Mouse (Mus musculus) Muller cell, postnatal 12 days (primary cell): Measurements from ENCODE around the gene Trpc5os.

Experiments used
- DNase-seq: peaks from one replicate; pipeline ENCODE4 v3.0.0-alpha.2; 2015; ENCODE audit errors: inconsistent ontology term

The Trpc5os gene

DNA sequence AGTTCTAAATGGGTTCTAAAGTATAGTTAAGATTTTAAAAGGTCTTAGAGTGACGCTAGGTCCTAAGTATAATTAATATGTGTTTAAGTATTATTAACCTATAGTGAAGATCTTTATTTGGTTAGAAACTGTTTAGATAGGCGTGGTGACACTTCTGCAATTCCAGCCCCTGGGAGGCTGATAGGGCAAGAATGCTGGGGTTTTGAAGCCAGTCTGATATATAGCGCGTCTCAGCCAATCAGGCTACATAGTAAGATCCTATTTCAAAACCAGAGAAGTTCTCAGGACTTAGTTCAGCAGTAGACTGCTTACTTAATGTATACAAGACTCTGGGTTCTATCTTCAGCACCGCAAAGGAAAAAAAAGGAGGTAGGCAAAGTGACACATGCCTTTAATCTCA lies at the start of gene Trpc5os:
Gene Trpc5os (plus strand): TSS at position 301 of the 400 bp plus-strand sequence.
- no peak for DNase-seq

DNA sequence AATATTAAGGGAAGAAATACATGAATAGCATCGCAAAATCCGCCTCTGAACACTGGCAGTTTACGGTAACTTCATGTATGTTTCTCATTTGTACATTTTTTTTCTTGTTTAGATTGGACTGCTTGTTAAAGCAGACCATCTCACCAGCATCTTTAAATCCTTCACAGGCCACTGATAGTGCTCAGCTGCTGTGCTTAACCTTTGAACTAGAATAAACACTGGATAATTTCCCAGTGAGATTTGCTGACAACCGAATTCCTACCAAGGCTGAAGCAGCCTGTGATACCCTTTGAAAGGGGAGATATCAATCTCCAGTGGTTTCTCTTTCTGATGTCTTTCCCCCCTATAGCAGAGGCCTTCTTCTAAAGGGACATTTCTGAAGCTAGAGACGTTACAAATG lies 48.3 kb upstream of the Trpc5os start:
- DNase-seq: no peak

DNA sequence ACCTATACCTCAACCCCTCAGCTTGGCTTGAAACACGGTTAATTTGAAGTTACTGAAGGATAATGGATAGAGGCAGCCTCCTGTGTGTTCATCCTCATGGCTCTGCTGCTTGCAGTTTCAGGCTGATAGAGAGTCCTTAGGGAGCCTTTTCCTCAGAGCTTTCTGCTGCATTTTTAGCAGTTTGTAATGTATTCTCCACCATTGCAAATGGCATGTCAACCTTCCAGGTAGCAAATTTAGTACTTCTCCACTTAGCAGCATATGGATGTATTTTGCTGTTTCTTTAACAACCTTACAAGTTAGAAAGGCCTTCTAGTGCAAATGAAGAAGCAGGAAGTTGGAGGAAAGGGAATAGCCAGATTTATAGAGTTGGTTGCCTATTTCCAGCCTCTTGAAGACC lies 36.1 kb upstream of the Trpc5os start:
- DNase-seq: no peak

DNA sequence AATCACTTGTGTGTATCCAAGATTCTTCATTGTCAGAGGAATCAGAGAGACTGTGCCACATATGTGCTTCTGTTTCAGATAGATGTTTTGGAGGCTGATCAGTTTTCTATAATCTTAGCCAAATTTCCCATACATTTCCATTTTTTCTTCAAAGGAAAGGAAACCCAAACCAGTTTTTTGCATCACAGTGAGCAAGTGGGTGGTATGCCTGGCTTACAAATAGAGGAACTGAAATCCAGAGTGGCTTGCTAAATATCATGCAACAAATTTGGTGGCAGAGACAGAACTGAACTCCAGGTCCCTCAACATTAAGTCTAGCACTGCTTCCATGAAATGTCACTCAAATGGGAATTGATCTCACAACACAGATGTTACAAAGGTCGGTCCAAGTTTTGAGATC lies 35.3 kb upstream of the Trpc5os start:
- DNase-seq: no peak

DNA sequence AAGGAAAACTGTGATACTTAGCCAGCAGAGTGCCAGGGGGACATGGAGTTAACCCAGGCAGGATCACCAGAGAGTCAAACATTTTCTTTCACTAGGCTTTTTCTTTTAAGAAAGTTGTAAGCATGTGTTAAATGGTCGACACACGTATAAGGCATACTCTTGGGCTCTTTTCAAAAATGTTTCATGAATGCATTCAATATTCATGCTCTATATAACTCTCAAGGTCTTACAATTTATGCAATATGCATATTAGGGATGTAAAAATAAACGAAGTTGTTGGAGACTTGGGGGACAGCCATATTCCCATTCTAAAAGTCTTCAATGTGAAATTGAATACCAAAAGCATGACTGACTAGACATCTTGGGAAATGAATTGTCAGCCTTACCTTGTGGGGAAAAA lies 32.5 kb upstream of the Trpc5os start:
- DNase-seq: no peak

DNA sequence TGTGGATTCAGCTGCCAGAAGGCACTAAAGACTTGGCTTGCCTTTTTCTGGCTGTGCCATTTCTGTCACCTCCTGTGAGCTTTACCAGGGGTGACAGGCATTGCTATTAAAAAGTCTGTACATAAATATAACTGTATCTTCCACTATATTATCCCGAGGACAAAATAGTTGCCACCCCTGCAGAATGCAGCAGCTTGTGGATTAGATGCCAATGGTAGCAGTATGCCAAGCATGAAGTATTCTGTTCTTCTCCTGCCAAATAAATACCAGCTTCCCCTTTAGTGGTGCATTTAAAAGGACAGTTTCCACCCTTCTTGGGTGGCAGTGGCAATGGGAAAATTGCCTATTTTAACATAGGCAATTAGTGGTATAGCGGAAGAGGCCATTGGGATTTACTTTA lies 8.0 kb downstream of the Trpc5os start:
- DNase-seq: peak; percentile 45

DNA sequence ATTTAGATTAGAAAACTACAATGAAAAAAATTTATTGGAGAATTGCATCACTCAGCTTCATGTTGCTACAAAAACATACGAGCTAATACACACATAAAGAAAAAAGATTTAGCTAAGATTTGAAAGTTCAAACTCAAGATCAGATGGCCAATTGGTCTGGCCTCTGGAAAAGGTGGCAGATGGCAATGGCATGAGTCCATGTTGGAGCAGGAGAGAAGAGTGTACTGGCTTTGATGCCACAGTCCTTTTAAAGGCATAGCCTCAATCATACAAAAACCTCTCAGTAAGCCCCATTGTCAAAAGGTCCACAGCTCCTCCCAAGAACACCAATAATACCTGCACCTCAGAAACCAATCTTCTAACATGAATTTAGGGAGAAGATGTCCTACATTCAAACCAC lies 35.0 kb downstream of the Trpc5os start:
- no peak for DNase-seq

DNA sequence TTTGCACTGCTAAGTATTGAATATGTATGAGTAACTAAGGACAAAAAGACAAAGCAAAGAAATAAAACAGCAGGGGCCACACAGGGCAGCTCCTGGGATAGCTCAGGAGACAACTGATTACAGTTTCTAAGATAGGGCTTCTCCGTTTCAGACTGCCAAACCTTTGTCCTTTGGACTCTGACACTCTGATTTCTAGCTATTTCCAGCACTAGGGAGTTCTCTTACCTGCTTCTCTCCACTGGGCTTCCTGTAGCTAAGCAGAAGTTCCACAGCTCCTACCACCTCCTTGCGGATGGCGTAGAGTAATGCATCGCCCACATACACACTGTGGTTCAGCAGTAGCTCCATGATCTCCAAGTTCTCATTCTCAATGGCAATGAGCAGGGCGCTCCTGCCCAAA lies 66.9 kb downstream of the Trpc5os start:
- no peak for DNase-seq

DNA sequence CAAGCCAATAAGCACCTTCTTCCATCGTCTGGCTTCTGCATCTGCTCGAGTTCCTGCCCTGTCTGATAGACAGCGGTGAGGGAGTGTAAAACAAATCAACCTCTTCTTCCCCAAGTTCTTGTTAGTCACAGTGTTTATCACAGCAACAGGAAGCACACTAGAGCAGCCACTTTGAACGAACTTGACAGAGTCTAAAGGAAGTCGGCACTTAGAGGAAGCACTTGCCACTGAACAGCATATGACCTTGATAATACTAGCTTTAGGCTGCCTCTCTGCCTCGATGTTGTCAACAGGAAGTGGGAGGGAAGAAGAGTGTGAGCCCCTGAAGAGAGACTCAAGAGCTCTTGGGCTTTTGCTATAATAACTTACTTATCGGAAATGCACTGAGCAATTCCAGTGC lies 69.7 kb downstream of the Trpc5os start:
- DNase-seq: no peak
